8 mouse cellular contexts compared by ENCODE assay signal in genomic region chr10:85389286-85390139, GRCm38 (mm10). TPM values are rescaled to one million over a fixed set of nuclear protein-coding genes. Genes with fewer than 3 reads are reported as not detected.
DNase-seq lines count a peak whose midpoint lies in the region; ATAC-seq and TF ChIP-seq lines count a peak whose summit lies in the region.

No protein-coding gene starts in this region.

- H3K4me2 ChIP-seq in kidney, embryonic 14.5 days (replicated peaks; ENCODE audit: low read depth, low read length): peak overlapping the region; percentile 99
- peak overlapping the region; percentile 99 for H3K4me2 ChIP-seq in forebrain, embryonic 13.5 days
- peak overlapping the region; percentile 93 for H3K4me2 ChIP-seq in midbrain, embryonic 15.5 days

- 41% methylated on average over 23 of the region's 23 CpGs for WGBS in kidney, embryonic 14.5 days
- 44% methylated on average over 23 of the region's 23 CpGs for WGBS in kidney, adult 2 months
- WGBS in forebrain, embryonic 13.5 days: 52% methylated on average over 23 of the region's 23 CpGs
- WGBS in midbrain, embryonic 15.5 days: 44% methylated on average over 23 of the region's 23 CpGs

- no peak for TF ChIP-seq CTCF in kidney, adult 2 months (conservative IDR thresholded peaks at IDR 0.05; ENCODE audit: insufficient read depth, insufficient read length, low read depth, low read length)

- in situ Hi-C loops in ES-E14 (cut with MboI; ENCODE audit: low sequenced_read_pairs in 2 of 2, unreplicated experiment in 2 of 2): no loop called here

- H3K9ac ChIP-seq in kidney, embryonic 14.5 days (ENCODE audit: low read depth, low read length): no peak overlapping the region; the same call in 1 of the 2 replicates
- H3K9ac ChIP-seq in ES-E14 (ENCODE audit: insufficient read depth, low read depth, low read length, poor library complexity, severe bottlenecking): no peak overlapping the region
- H3K9ac ChIP-seq in forebrain, embryonic 13.5 days: 0 out of 2 replicates have a peak overlapping the region, but pooled peaks have one; percentile 18
- H3K9ac ChIP-seq in midbrain, embryonic 15.5 days: no peak overlapping the region

- no peaks in the 10 kb centered on the region for H3K36me3 ChIP-seq in kidney, embryonic 14.5 days (ENCODE audit: control insufficient read depth, insufficient read depth, low read length)
- no peaks in the 10 kb centered on the region for H3K36me3 ChIP-seq in kidney, adult 2 months (ENCODE audit: control insufficient read depth, insufficient read depth, low read length)
- H3K36me3 ChIP-seq in ES-E14 (ENCODE audit: control insufficient read depth, insufficient read depth, low read length, poor library complexity, severe bottlenecking): no peaks in the 10 kb centered on the region; the same call in 1 of the 2 replicates
- H3K36me3 ChIP-seq in forebrain, embryonic 13.5 days (ENCODE audit: poor library complexity, severe bottlenecking): no peaks in the 10 kb centered on the region
- no peaks in the 10 kb centered on the region for H3K36me3 ChIP-seq in midbrain, embryonic 15.5 days (replicated peaks)

- ATAC-seq in kidney, embryonic 14.5 days (ENCODE audit: low FRiP score, low TSS enrichment): no peak
- ATAC-seq in forebrain, embryonic 13.5 days: no peak
- no peak for ATAC-seq in midbrain, embryonic 15.5 days (replicated peaks)
- no peak for ATAC-seq in monocyte, adult 5-6 weeks (replicated peaks; ENCODE audit: insufficient number of reproducible peaks, low FRiP score, low TSS enrichment, poor library complexity, severe bottlenecking)

- H3K4me3 ChIP-seq in kidney, embryonic 14.5 days (ENCODE audit: low read length): peak overlapping the region; percentile 71
- no peak overlapping the region for H3K4me3 ChIP-seq in kidney, adult 2 months (ENCODE audit: insufficient read depth, low read depth, low read length)
- H3K4me3 ChIP-seq in ES-E14 (ENCODE audit: insufficient read depth in 1 of 2, low read depth in 1 of 2, low read length in 2 of 2, poor library complexity in 1 of 2, severe bottlenecking in 1 of 2): peak overlapping the region; percentile 20 to 26; a peak in 1 of 4 replicates
- peak overlapping the region; percentile 62 for H3K4me3 ChIP-seq in forebrain, embryonic 13.5 days
- peak overlapping the region; percentile 61 for H3K4me3 ChIP-seq in midbrain, embryonic 15.5 days

- DNase-seq in kidney, adult 2 months: no peak
- peak; percentile 25 for DNase-seq in ES-E14 (ENCODE audit: low read depth, low spot score)
- DNase-seq in lung, postnatal 14 days: no peak
- DNase-seq in adrenal gland, postnatal 10 days: no peak

- H3K4me1 ChIP-seq in kidney, embryonic 14.5 days (ENCODE audit: control insufficient read depth, insufficient read depth, low read length): peaks cover 21% of the 10 kb centered on the region
- no peaks in the 10 kb centered on the region; the same call in 1 of the 2 replicates for H3K4me1 ChIP-seq in kidney, adult 2 months (ENCODE audit: control insufficient read depth, insufficient read depth, low read length)
- peaks cover 5 to 9% of the 10 kb centered on the region in 2 experiments for H3K4me1 ChIP-seq in ES-E14 (ENCODE audit: control insufficient read depth in 2 of 2, insufficient read depth in 2 of 2, low read length in 2 of 2, poor library complexity in 1 of 2)
- peaks cover 41% of the 10 kb centered on the region for H3K4me1 ChIP-seq in forebrain, embryonic 13.5 days
- H3K4me1 ChIP-seq in midbrain, embryonic 15.5 days: peaks cover 31% of the 10 kb centered on the region

- TF ChIP-seq POLR2A in kidney, adult 2 months (IDR thresholded peaks at IDR 0.05; ENCODE audit: low read depth, low read length): no peak

- no peak overlapping the region for H3K27ac ChIP-seq in kidney, embryonic 14.5 days (ENCODE audit: low read depth, low read length)
- H3K27ac ChIP-seq in kidney, adult 2 months (ENCODE audit: insufficient read depth, low read depth, low read length): no peak overlapping the region
- H3K27ac ChIP-seq in ES-E14 (ENCODE audit: insufficient read depth, low read depth, low read length, poor library complexity, severe bottlenecking): no peak overlapping the region
- no peak overlapping the region for H3K27ac ChIP-seq in forebrain, embryonic 13.5 days
- no peak overlapping the region for H3K27ac ChIP-seq in midbrain, embryonic 15.5 days

- no peaks in the 10 kb centered on the region for H3K9me3 ChIP-seq in kidney, embryonic 14.5 days (ENCODE audit: control insufficient read depth, low read length)
- H3K9me3 ChIP-seq in ES-E14 (ENCODE audit: control insufficient read depth, insufficient read depth, low read depth, low read length): no peaks in the 10 kb centered on the region
- H3K9me3 ChIP-seq in forebrain, embryonic 13.5 days (replicated peaks): no peaks in the 10 kb centered on the region
- H3K9me3 ChIP-seq in midbrain, embryonic 15.5 days: no peaks in the 10 kb centered on the region

- H3K27me3 ChIP-seq in kidney, embryonic 14.5 days (ENCODE audit: control insufficient read depth, insufficient read depth, low read length): 0 out of 2 replicates have a peak, but pooled peaks cover 2% of the 10 kb centered on the region
- H3K27me3 ChIP-seq in kidney, adult 2 months (replicated peaks; ENCODE audit: control insufficient read depth, insufficient read depth, low read length): no peaks in the 10 kb centered on the region
- H3K27me3 ChIP-seq in forebrain, embryonic 13.5 days: peaks cover 24% of the 10 kb centered on the region; the same call in 1 of the 2 replicates
- no peaks in the 10 kb centered on the region for H3K27me3 ChIP-seq in midbrain, embryonic 15.5 days (replicated peaks)

TF ChIP-seq in ES-E14, 5 proteins besides CTCF, POLR2A, EP300 and RAD21:
- no peak for TF ChIP-seq MAFK (IDR thresholded peaks at IDR 0.05; ENCODE audit: insufficient read depth, low read depth, low read length)
- no peak for TF ChIP-seq ZNF384 (IDR thresholded peaks at IDR 0.05; ENCODE audit: low read depth, low read length)
- no peak for TF ChIP-seq HCFC1 (IDR thresholded peaks at IDR 0.05; ENCODE audit: borderline replicate concordance, insufficient read depth, low read length)

RNA-seq across cellular contexts. Expression of gene Btbd11, which starts 2.9 kb away (rescaled TPM):
- 14.3 and 23.6 TPM in 2 replicates for polyA plus RNA-seq in kidney, embryonic 14.5 days (2014; fragmentation: Nextera tagmentation; extraction: Ambion mirVana)
- 3.9 and 4.1 TPM in 2 replicates for polyA plus RNA-seq in kidney, adult 2 months (2012; rRNA removed)
- total RNA-seq in ES-E14 (2012; rRNA removed): 9.9 and 14.7 TPM in 2 replicates
- polyA plus RNA-seq in forebrain, embryonic 13.5 days (2015; fragmentation: Nextera tagmentation; extraction: Ambion mirVana): 4.5 and 7.7 TPM in 2 replicates
- polyA plus RNA-seq in midbrain, embryonic 15.5 days (2015; fragmentation: Nextera tagmentation; extraction: Ambion mirVana): 15.7 and 17.1 TPM in 2 replicates
- 1 to 10 TPM; 3.3 to 4.0 TPM for total RNA-seq in adrenal gland, postnatal 10 days (2021)
- total RNA-seq in monocyte, adult 5-6 weeks (2017): 1.6 to 7.7 TPM (median 1.8 TPM) in 3 replicates
